ENCODE assay signal across 8 mouse cellular contexts in genomic region chr12:111376053-111376452, GRCm38 (mm10). TPM values are rescaled to one million over a fixed set of nuclear protein-coding genes. Genes with fewer than 3 reads are reported as not detected.
DNase-seq lines count a peak whose midpoint lies in the region; ATAC-seq and TF ChIP-seq lines count a peak whose summit lies in the region.

No protein-coding gene starts in this region.

- H3K4me1 ChIP-seq in heart, postnatal 0 days (ENCODE audit: control insufficient read depth, insufficient read depth) = peaks cover 22% of the 10 kb centered on the region
- H3K4me1 ChIP-seq in hindbrain, postnatal 0 days (ENCODE audit: insufficient read depth, low read length) = peaks cover 5% of the 10 kb centered on the region
- H3K4me1 ChIP-seq in midbrain, embryonic 16.5 days (ENCODE audit: control insufficient read depth, insufficient read depth, low read length) = peaks cover 33% of the 10 kb centered on the region

- TF ChIP-seq CTCF in heart, postnatal 0 days (IDR thresholded peaks at IDR 0.05; ENCODE audit: low read depth) = no peak
- no peak for TF ChIP-seq CTCF in hindbrain, postnatal 0 days (IDR thresholded peaks at IDR 0.05; ENCODE audit: low read depth)

- 10% methylated on average over 6 of the region's 6 CpGs for WGBS in heart, postnatal 0 days
- 23% methylated on average over 6 of the region's 6 CpGs for WGBS in hindbrain, postnatal 0 days
- WGBS in midbrain, embryonic 16.5 days = 38% methylated on average over 6 of the region's 6 CpGs

- no peaks in the 10 kb centered on the region for H3K36me3 ChIP-seq in heart, postnatal 0 days (replicated peaks; ENCODE audit: control insufficient read depth, insufficient read depth, low read length)
- no peaks in the 10 kb centered on the region for H3K36me3 ChIP-seq in hindbrain, postnatal 0 days (ENCODE audit: insufficient read depth, low read length)
- no peaks in the 10 kb centered on the region for H3K36me3 ChIP-seq in midbrain, embryonic 16.5 days (ENCODE audit: control insufficient read depth, insufficient read depth, low read length)

- peak overlapping the region; percentile 80 for H3K4me3 ChIP-seq in heart, postnatal 0 days (ENCODE audit: low read depth, low read length)
- H3K4me3 ChIP-seq in hindbrain, postnatal 0 days (ENCODE audit: low read length) = peak overlapping the region; percentile 89
- H3K4me3 ChIP-seq in midbrain, embryonic 16.5 days (ENCODE audit: low read depth, low read length) = peak overlapping the region; percentile 99

- no peak for TF ChIP-seq EP300 in heart, postnatal 0 days (IDR thresholded peaks at IDR 0.05; ENCODE audit: low read depth)

- peak overlapping the region; percentile 90 for H3K9ac ChIP-seq in heart, postnatal 0 days (replicated peaks; ENCODE audit: low read depth, low read length)
- peak overlapping the region; percentile 84 for H3K9ac ChIP-seq in hindbrain, postnatal 0 days (replicated peaks; ENCODE audit: low read length)
- H3K9ac ChIP-seq in midbrain, embryonic 16.5 days (ENCODE audit: low read depth, low read length) = peak overlapping the region; percentile 97

- H3K9me3 ChIP-seq in heart, postnatal 0 days (replicated peaks; ENCODE audit: control insufficient read depth, low read length) = no peaks in the 10 kb centered on the region
- no peaks in the 10 kb centered on the region for H3K9me3 ChIP-seq in hindbrain, postnatal 0 days (ENCODE audit: low read length)
- H3K9me3 ChIP-seq in midbrain, embryonic 16.5 days (replicated peaks; ENCODE audit: control insufficient read depth, low read length, poor library complexity, severe bottlenecking) = no peaks in the 10 kb centered on the region

- no peaks in the 10 kb centered on the region for H3K27me3 ChIP-seq in heart, postnatal 0 days (ENCODE audit: control insufficient read depth, insufficient read depth, low read length)
- no peaks in the 10 kb centered on the region for H3K27me3 ChIP-seq in hindbrain, postnatal 0 days (ENCODE audit: insufficient read depth, low read length)
- H3K27me3 ChIP-seq in midbrain, embryonic 16.5 days (ENCODE audit: control insufficient read depth, insufficient read depth, low read depth, low read length) = no peaks in the 10 kb centered on the region

- no peak for DNase-seq in heart, postnatal 0 days (ENCODE audit: low spot score)
- DNase-seq in heart, postnatal 4 days = no peak
- DNase-seq in hindbrain, postnatal 0 days (ENCODE audit: low spot score) = no peak
- DNase-seq in embryo, embryonic 10.5 days (ENCODE audit: low spot score) = no peak
- no peak for DNase-seq in layer of hippocampus, postnatal 10 days (ENCODE audit: low spot score in 2 of 2)
- DNase-seq in cerebellum, adult 18-20 months = no peak

- no peak for ATAC-seq in heart, postnatal 0 days (ENCODE audit: insufficient read depth, low read depth)
- peak; percentile 48 for ATAC-seq in common myeloid progenitor, adult 5-6 weeks (replicated peaks; ENCODE audit: low read depth, poor library complexity, severe bottlenecking)
- no peak for ATAC-seq in hindbrain, postnatal 0 days
- ATAC-seq in midbrain, embryonic 16.5 days = no peak

- H3K27ac ChIP-seq in heart, postnatal 0 days (ENCODE audit: low read depth) = peak overlapping the region; percentile 96
- peak overlapping the region; percentile 89; the same call in 1 of the 2 replicates for H3K27ac ChIP-seq in hindbrain, postnatal 0 days
- no peak overlapping the region for H3K27ac ChIP-seq in midbrain, embryonic 16.5 days (ENCODE audit: low read length)

- peak overlapping the region; percentile 97 for H3K4me2 ChIP-seq in heart, postnatal 0 days (ENCODE audit: low read depth, low read length)
- peak overlapping the region; percentile 65 for H3K4me2 ChIP-seq in hindbrain, postnatal 0 days (ENCODE audit: low read depth, low read length)
- H3K4me2 ChIP-seq in midbrain, embryonic 16.5 days (ENCODE audit: low read length) = peak overlapping the region; percentile 93

RNA-seq across cellular contexts. Expression of gene Cdc42bpb, which starts 1.5 kb away (rescaled TPM):
- total RNA-seq in heart, postnatal 0 days (2014; rRNA removed; ENCODE audit: low replicate concordance) = 119 and 147 TPM in 2 replicates
- polyA plus RNA-seq in heart, postnatal 0 days (2015; fragmentation: Nextera tagmentation; extraction: Ambion mirVana) = 13.9 and 18.2 TPM in 2 replicates
- total RNA-seq in heart, postnatal 4 days (2021) = 100 to 1,000 TPM; 112 to 116 TPM
- total RNA-seq in common myeloid progenitor, adult 5-6 weeks (2017) = 2.0 and 2.4 TPM in 2 replicates
- 229 and 236 TPM in 2 replicates for total RNA-seq in hindbrain, postnatal 0 days (2014; rRNA removed)
- polyA plus RNA-seq in hindbrain, postnatal 0 days (2015; fragmentation: Nextera tagmentation; extraction: Ambion mirVana) = 28.4 and 30.4 TPM in 2 replicates
- 39.9 and 40.2 TPM in 2 replicates for polyA plus RNA-seq in midbrain, embryonic 16.5 days (2015; fragmentation: Nextera tagmentation; extraction: Ambion mirVana)
- 100 to 1,000 TPM; 138 to 143 TPM for total RNA-seq in layer of hippocampus, postnatal 10 days (2021)

RNA-seq across cellular contexts. Expression of gene Lbhd2, which starts 30.6 kb away (rescaled TPM):
- not detected in 2 replicates for total RNA-seq in heart, postnatal 0 days (2014; rRNA removed; ENCODE audit: low replicate concordance)
- not detected in 2 replicates for polyA plus RNA-seq in heart, postnatal 0 days (2015; fragmentation: Nextera tagmentation; extraction: Ambion mirVana)
- not detected for total RNA-seq in heart, postnatal 4 days (2021)
- total RNA-seq in common myeloid progenitor, adult 5-6 weeks (2017) = not detected in 2 replicates
- 4.3 and 11.8 TPM in 2 replicates for total RNA-seq in hindbrain, postnatal 0 days (2014; rRNA removed)
- 6.0 and 7.8 TPM in 2 replicates for polyA plus RNA-seq in hindbrain, postnatal 0 days (2015; fragmentation: Nextera tagmentation; extraction: Ambion mirVana)
- polyA plus RNA-seq in midbrain, embryonic 16.5 days (2015; fragmentation: Nextera tagmentation; extraction: Ambion mirVana) = 4.9 and 7.0 TPM in 2 replicates
- total RNA-seq in layer of hippocampus, postnatal 10 days (2021) = 1 to 10 TPM in 1 of 2 experiments, under 1 TPM in 1; 0.96 to 1.3 TPM

RNA-seq across cellular contexts. Expression of gene Exoc3l4, which starts 40.8 kb away (rescaled TPM):
- total RNA-seq in heart, postnatal 0 days (2014; rRNA removed; ENCODE audit: low replicate concordance) = 7.9 and 51.6 TPM in 2 replicates
- 8.5 and 9.8 TPM in 2 replicates for polyA plus RNA-seq in heart, postnatal 0 days (2015; fragmentation: Nextera tagmentation; extraction: Ambion mirVana)
- 1 to 10 TPM; 7.3 to 8.7 TPM for total RNA-seq in heart, postnatal 4 days (2021)
- total RNA-seq in common myeloid progenitor, adult 5-6 weeks (2017) = 0.32 TPM in 1 of 2 replicates, not detected in the other
- total RNA-seq in hindbrain, postnatal 0 days (2014; rRNA removed) = 0.99 and 2.9 TPM in 2 replicates
- polyA plus RNA-seq in hindbrain, postnatal 0 days (2015; fragmentation: Nextera tagmentation; extraction: Ambion mirVana) = 1.7 and 2.3 TPM in 2 replicates
- 2.0 and 2.1 TPM in 2 replicates for polyA plus RNA-seq in midbrain, embryonic 16.5 days (2015; fragmentation: Nextera tagmentation; extraction: Ambion mirVana)
- 1 to 10 TPM in 1 of 2 experiments, under 1 TPM in 1; 0.41 to 1.1 TPM for total RNA-seq in layer of hippocampus, postnatal 10 days (2021)

Comparison
In these comparisons a context has a peak if more than half of its experiments do, and no peak if none do; other contexts are left out.
1. RNA of gene Cdc42bpb, which starts 1.5 kb away (total RNA-seq): 229 to 236 TPM in hindbrain, postnatal 0 days, 138 to 143 TPM in layer of hippocampus, postnatal 10 days, 119 to 147 TPM in heart, postnatal 0 days and 112 to 116 TPM in heart, postnatal 4 days; 2.0 to 2.4 TPM in common myeloid progenitor, adult 5-6 weeks; every median in the first group is over 10 times any median in the second.
2. Peak in every context shown above with its lines, with median percentiles within 50 percentile points of each other: H3K4me2 ChIP-seq, H3K4me3 ChIP-seq and H3K9ac ChIP-seq.